Mouse (Mus musculus) forebrain, embryonic 12.5 days (tissue): Measurements from ENCODE around the gene Bfsp1. TPM values are rescaled to one million over a fixed set of nuclear protein-coding genes. Genes with fewer than 3 reads are reported as not detected.

Experiments used
- ATAC-seq: fragments of 200-750 bp; cut with Nextera tagmentation; 2 replicates; pipeline ENCODE4 v1.8.0; 2017; ENCODE audit warnings: moderate TSS enrichment; ENCODE audit not compliant: low FRiP score
- H3K27ac ChIP-seq: fragments of 300-500 bp; sonication (generic); 2 replicates; pipeline ENCODE4 v1.5.1; 2016; ENCODE audit warnings: mild to moderate bottlenecking
- H3K27me3 ChIP-seq: fragments of 300-500 bp; sonication (generic); 2 replicates; pipeline ENCODE4 v1.6.1; 2016; ENCODE audit warnings: mild to moderate bottlenecking
- H3K36me3 ChIP-seq: fragments of 300-500 bp; sonication (generic); replicated peaks from 2 replicates; pipeline ENCODE4 v1.6.1; 2016; ENCODE audit warnings: mild to moderate bottlenecking
- H3K4me1 ChIP-seq: fragments of 300-500 bp; sonication (generic); 2 replicates; pipeline ENCODE4 v1.6.1; 2016
- H3K4me2 ChIP-seq: fragments of 300-500 bp; sonication (generic); 2 replicates; pipeline ENCODE4 v1.6.1; 2016; ENCODE audit warnings: mild to moderate bottlenecking, moderate library complexity
- H3K4me3 ChIP-seq: fragments of 300-500 bp; sonication (generic); replicated peaks from 2 replicates; pipeline ENCODE4 v1.5.1; 2016; ENCODE audit warnings: mild to moderate bottlenecking
- H3K9ac ChIP-seq: fragments of 300-500 bp; sonication (generic); 2 replicates; pipeline ENCODE4 v1.6.1; 2016; ENCODE audit warnings: mild to moderate bottlenecking
- H3K9me3 ChIP-seq: fragments of 300-500 bp; sonication (generic); 2 replicates; pipeline ENCODE4 v1.6.1; 2016
- WGBS: fragments of 180-500 bp; shearing (Covaris S2); methylation state at CpG from one replicate; pipeline ENCODE4 v1.1.7; 2016; 5-methylcytosine and 5-hydroxymethylcytosine counted together
- polyA plus RNA-seq: library from polyadenylated mRNA; unstranded; fragments of >200 nt; fragmentation: Nextera tagmentation; extraction: Ambion mirVana; gene quantifications from 2 replicates; pipeline ENCODE4 v1.2.1, GENCODE M21; 2016

Gene Bfsp1
- polyA plus RNA-seq, 1 experiment from 2014 or later, result 1.1 TPM

DNA sequence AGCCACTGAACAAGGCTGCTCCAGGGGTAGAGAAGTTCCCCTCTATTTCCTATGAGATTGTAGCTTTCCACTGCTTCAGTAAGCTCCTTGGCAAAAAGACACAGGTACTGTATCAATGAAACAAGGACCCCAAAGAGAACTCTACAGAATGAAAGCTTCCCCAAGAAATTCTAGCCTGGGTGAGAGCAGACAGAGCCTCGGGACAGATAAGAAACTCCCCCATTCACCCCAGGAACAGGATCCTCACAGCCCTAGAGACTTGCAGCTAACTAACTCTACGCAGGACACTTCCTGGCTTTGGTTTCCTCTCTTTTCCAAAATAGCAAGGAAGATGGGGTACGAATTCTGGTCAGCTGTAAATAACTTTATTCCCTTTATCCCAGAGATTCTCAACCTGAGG is 15.7 kb downstream of the Bfsp1 start:
- Histone ChIP-seq H3K4me1 (no peaks in the 10 kb centered on the region), H3K4me3 (no peak overlapping the region), H3K4me2 (no peak overlapping the region), H3K27ac (no peak overlapping the region), H3K9me3 (no peaks in the 10 kb centered on the region), H3K36me3 (no peaks in the 10 kb centered on the region), H3K9ac (no peak overlapping the region), H3K27me3 (no peaks in the 10 kb centered on the region)
- ATAC-seq, result no peak
- 74% methylated on average over 3 of the region's 3 CpGs for WGBS

DNA sequence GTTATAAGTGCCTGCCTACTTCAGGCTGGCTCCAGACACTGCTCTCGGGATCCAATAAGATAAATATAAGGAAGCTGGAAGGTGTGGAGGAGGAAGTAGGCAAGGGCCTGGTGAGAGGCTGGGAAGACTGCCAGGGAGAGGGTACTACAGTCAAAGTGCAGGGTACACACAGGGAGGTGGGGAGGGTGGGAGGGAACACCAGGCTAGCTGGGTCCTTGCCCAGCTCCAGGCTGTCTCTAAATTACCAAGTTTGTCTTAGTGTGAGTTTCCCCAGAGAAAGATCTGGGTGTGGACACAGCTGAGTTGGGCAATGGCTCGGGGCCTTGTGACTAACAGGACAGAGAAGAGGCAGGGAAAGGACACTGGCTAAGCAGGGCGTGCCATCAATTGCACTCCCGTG is 16.2 kb downstream of the Bfsp1 start:
- no peak overlapping the region for H3K27ac ChIP-seq
- ATAC-seq, result no peak
- no peaks in the 10 kb centered on the region for H3K4me1 ChIP-seq
- H3K4me3 ChIP-seq, result no peak overlapping the region
- H3K27me3 ChIP-seq, result no peaks in the 10 kb centered on the region
- H3K9me3 ChIP-seq, result no peaks in the 10 kb centered on the region
- H3K4me2 ChIP-seq, result no peak overlapping the region
- H3K36me3 ChIP-seq, result no peaks in the 10 kb centered on the region
- H3K9ac ChIP-seq, result no peak overlapping the region
- WGBS, result 91% methylated on average over 4 of the region's 4 CpGs

DNA sequence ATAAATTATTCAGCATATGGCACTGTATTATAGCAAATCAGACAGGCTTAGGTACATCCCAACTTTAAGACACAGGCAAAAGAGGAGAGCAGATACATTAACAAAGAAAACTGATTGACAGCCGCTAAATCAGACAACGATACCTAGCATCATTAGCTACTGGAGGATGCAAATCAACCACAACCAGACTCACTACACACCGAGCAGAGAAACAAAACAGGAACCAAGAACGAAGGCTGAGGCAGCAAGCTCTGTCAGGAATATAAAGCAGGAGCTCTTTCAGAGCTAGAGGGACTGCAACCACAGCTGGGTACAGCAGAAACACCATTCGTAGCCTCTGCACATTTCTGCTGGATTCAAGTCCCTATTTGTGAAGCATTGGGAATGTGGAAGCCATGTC is 18.2 kb downstream of the Bfsp1 start:
- no peaks in the 10 kb centered on the region for H3K9me3 ChIP-seq
- ATAC-seq, result no peak
- WGBS, result 76% methylated on average over 5 of the region's 5 CpGs
- H3K27ac ChIP-seq, result no peak overlapping the region
- no peaks in the 10 kb centered on the region for H3K27me3 ChIP-seq
- no peaks in the 10 kb centered on the region for H3K36me3 ChIP-seq
- no peak overlapping the region for H3K4me3 ChIP-seq
- no peak overlapping the region for H3K9ac ChIP-seq
- H3K4me2 ChIP-seq, result no peak overlapping the region
- H3K4me1 ChIP-seq, result no peaks in the 10 kb centered on the region

DNA sequence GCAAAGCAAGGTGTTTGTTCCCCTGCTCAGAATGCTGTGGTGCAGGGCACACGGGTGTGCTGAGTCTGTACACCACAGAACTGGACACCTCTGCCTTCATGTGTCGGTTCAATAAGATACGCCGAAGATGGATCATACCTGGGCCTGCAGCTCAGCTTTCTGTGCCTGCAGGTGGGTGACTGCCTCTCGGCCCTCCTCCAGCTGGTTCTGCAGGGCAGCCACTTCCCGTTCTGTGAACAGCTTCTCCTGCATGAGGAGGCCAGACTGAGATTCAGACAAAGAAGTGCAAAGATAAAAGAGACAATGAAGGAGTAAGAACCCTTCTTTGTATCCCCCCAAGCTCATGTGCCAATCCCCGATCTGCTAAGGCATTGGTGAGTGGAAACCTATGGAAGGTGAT is 21.4 kb downstream of the Bfsp1 start:
- Histone ChIP-seq H3K9me3 (no peaks in the 10 kb centered on the region), H3K27me3 (no peaks in the 10 kb centered on the region), H3K27ac (no peak overlapping the region), H3K36me3 (no peaks in the 10 kb centered on the region), H3K4me2 (no peak overlapping the region), H3K4me3 (no peak overlapping the region), H3K4me1 (peaks cover 4% of the 10 kb centered on the region), H3K9ac (no peak overlapping the region)
- 74% methylated on average over 7 of the region's 7 CpGs for WGBS
- no peak for ATAC-seq

DNA sequence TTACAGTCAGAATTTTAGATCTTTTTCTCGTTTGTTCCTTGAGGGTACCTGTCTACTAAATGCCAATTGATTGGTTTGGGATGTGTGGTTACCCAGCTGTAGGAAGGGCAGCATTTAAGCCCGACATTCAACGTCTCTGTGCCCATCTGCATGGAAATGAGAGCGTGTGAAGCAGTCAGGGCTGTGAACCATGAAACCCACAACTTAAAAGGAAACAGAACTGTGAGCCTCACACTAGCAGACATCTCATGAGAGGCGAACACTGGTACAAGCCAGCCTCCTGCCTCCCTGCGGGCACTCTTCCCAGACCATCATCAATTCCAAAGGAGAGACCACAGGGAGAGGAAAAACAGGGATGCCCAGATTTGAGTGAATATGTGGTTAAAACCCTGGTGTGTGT is 22.1 kb downstream of the Bfsp1 start:
- no peak overlapping the region for H3K27ac ChIP-seq
- H3K9ac ChIP-seq, result no peak overlapping the region
- H3K4me1 ChIP-seq, result peaks cover 4% of the 10 kb centered on the region
- no peak overlapping the region for H3K4me2 ChIP-seq
- no peak overlapping the region for H3K4me3 ChIP-seq
- 85% methylated on average over 6 of the region's 6 CpGs for WGBS
- no peaks in the 10 kb centered on the region for H3K27me3 ChIP-seq
- ATAC-seq, result no peak
- H3K36me3 ChIP-seq, result no peaks in the 10 kb centered on the region
- no peaks in the 10 kb centered on the region for H3K9me3 ChIP-seq

DNA sequence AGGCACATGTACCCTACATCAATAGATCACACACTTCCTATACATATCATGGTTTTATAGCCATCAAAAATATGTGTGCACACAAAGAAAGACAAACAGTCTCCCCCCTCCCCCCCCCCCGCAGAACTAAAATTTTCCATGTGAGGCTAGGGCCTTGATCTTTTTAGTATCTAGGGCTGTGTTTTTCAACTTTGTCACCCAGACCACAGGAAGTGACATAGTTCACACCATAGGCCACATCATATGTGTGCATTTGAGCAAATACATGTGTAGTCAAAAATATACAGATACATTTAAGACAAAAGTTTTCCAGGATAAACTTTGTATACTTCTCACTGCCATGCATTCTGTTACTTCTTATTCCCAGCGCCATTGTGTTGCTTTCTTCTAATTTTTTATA is 23.5 kb downstream of the Bfsp1 start:
- Histone ChIP-seq H3K4me1 (peaks cover 4% of the 10 kb centered on the region), H3K9ac (no peak overlapping the region), H3K9me3 (no peaks in the 10 kb centered on the region), H3K4me3 (no peak overlapping the region), H3K36me3 (no peaks in the 10 kb centered on the region), H3K27ac (no peak overlapping the region), H3K27me3 (no peaks in the 10 kb centered on the region), H3K4me2 (no peak overlapping the region)
- no peak for ATAC-seq
- WGBS, result 88% methylated on average over 2 of the region's 2 CpGs

DNA sequence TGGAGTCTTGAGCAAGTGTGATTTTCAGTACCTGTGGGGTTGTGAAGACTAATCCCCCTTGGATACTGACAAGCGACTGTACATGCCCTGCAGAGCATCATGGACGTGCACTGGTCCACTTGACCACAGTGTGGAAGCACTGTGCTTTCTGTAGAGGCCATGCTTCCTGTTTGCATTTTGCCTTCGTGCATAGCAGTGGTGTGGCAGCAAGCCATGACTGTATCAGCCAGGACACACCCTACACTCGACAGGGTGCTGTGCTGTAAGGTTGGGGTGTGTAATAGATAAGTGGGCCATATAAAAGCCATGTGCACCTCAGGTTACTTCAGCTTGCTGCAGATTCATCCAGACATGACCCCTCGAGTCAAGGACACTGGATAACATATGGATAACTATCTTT is 24.3 kb downstream of the Bfsp1 start:
- H3K9ac ChIP-seq, result no peak overlapping the region
- H3K4me3 ChIP-seq, result no peak overlapping the region
- no peak overlapping the region for H3K4me2 ChIP-seq
- H3K36me3 ChIP-seq, result no peaks in the 10 kb centered on the region
- no peaks in the 10 kb centered on the region for H3K9me3 ChIP-seq
- WGBS, result 75% methylated on average over 5 of the region's 5 CpGs
- no peak for ATAC-seq
- H3K4me1 ChIP-seq, result peaks cover 4% of the 10 kb centered on the region
- H3K27ac ChIP-seq, result no peak overlapping the region
- no peaks in the 10 kb centered on the region for H3K27me3 ChIP-seq

DNA sequence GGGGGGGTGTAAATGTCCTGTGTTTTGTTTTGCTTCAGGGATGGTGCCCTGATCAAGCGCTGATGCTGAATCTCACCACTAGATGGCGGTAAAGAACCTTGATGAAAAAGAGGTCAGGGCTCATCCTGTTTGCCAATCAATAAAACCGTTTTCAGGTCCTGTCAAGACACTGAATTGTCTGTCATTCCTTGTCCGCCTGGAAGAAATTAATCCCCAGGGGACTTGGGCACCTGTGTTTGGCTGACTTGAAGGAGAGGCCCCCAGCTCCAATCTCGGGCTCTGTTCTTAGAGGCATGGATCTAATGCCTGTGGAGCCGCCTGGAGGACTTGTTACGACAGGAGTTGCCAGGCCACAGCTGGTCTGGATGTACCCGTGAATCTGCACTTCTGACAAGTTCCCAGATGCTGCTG is 25.7 kb downstream of the Bfsp1 start:
- Histone ChIP-seq H3K27ac (no peak overlapping the region), H3K9ac (no peak overlapping the region), H3K36me3 (no peaks in the 10 kb centered on the region), H3K4me3 (peak overlapping the region; percentile 23), H3K4me2 (peak overlapping the region; percentile 50), H3K27me3 (no peaks in the 10 kb centered on the region), H3K4me1 (peaks cover 4% of the 10 kb centered on the region), H3K9me3 (no peaks in the 10 kb centered on the region)
- peak; percentile 77 for ATAC-seq
- 1% methylated on average over 8 of the region's 8 CpGs for WGBS

DNA sequence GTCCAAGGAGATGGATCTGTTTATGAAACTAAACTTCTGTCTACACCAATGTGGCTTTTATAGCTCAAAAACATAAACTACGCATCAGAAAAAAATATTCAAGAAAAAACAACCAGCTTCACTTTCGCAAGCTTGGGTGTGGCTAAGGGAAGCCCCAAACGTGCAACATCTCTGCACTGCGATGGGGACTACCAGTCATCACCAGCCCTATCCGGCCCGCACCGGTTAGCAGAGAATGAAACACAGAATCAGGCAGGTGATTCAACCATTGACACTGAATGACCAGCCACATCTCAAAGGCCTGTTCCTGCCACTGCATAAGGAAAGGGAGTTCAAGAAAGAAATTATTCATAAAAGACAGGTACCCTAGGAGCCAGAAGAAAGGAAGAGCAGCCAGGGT is 27.2 kb downstream of the Bfsp1 start:
- WGBS, result 87% methylated on average over 7 of the region's 7 CpGs
- H3K4me3 ChIP-seq, result no peak overlapping the region
- no peak for ATAC-seq
- H3K27ac ChIP-seq, result no peak overlapping the region
- H3K27me3 ChIP-seq, result no peaks in the 10 kb centered on the region
- peaks cover 4% of the 10 kb centered on the region for H3K4me1 ChIP-seq
- H3K9ac ChIP-seq, result no peak overlapping the region
- no peak overlapping the region for H3K4me2 ChIP-seq
- H3K9me3 ChIP-seq, result no peaks in the 10 kb centered on the region
- H3K36me3 ChIP-seq, result no peaks in the 10 kb centered on the region

DNA sequence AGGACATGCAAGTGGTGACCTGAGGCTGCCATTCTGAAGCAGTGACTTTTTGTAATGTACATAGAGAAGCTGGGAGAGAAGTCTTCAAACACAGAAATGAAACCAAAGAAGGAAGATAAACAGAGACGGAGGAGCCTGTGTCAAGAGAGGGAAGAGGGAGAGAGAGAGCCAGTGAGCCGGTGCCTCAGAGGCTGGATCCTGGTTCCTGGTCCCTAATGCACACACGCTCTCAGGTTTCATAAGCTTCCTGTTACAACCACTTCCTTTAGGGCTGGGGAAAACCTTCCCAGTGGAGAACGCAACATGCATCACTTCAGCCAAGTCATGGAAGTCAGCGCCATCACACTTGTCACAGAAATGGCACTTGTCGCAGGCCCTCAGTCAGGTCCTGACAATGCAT is 28.9 kb downstream of the Bfsp1 start:
- WGBS, result 79% methylated on average over 6 of the region's 6 CpGs
- Histone ChIP-seq H3K9ac (no peak overlapping the region), H3K4me1 (peaks cover 4% of the 10 kb centered on the region), H3K9me3 (no peaks in the 10 kb centered on the region), H3K27me3 (no peaks in the 10 kb centered on the region), H3K36me3 (no peaks in the 10 kb centered on the region), H3K4me3 (no peak overlapping the region), H3K27ac (no peak overlapping the region), H3K4me2 (no peak overlapping the region)
- ATAC-seq, result no peak

DNA sequence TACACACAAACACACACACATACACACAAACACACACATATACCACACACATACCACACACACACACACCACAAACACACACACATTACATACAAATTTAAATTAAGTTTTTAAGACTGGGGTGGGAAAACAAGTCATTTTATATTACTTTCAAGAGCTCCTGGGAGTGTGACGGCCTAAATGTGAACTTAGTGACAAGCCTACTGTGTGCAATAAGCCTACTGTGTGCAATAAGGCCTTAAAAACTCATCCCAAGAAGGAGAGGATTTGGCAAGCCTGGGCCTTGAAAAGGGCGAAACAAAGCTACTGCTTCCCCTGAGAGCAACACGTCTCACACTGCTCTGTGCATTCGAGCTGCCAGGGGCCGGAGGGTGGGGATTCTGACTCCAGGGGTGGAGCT is 30.3 kb downstream of the Bfsp1 start:
- Histone ChIP-seq H3K9ac (no peak overlapping the region), H3K4me1 (peaks cover 4% of the 10 kb centered on the region), H3K36me3 (no peaks in the 10 kb centered on the region), H3K9me3 (no peaks in the 10 kb centered on the region), H3K27ac (no peak overlapping the region), H3K4me3 (no peak overlapping the region), H3K4me2 (no peak overlapping the region), H3K27me3 (no peaks in the 10 kb centered on the region)
- no peak for ATAC-seq
- 69% methylated on average over 5 of the region's 5 CpGs for WGBS

DNA sequence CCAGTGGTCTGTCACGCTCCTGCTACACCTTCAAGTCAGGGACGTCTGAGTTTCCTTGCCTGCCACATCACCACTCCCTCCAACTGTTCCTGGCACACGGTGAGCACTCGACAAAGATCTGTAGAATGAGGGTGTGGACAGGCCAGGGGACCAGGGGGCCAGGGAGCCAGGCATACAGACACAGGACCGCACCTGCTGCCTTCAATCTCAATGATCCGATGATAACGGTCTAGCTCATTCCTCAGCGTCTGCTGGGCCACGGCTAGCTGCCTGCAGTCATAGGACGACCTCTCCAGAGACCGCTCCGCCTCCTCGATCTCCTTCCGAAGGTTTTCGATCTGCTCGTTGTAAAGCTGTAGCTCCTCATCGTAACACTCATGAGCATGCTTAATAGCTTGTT is 31.3 kb downstream of the Bfsp1 start:
- Histone ChIP-seq H3K4me3 (no peak overlapping the region), H3K9ac (no peak overlapping the region), H3K4me1 (no peaks in the 10 kb centered on the region), H3K36me3 (no peaks in the 10 kb centered on the region), H3K9me3 (no peaks in the 10 kb centered on the region), H3K27ac (no peak overlapping the region), H3K4me2 (no peak overlapping the region), H3K27me3 (no peaks in the 10 kb centered on the region)
- no peak for ATAC-seq
- WGBS, result 80% methylated on average over 17 of the region's 17 CpGs

DNA sequence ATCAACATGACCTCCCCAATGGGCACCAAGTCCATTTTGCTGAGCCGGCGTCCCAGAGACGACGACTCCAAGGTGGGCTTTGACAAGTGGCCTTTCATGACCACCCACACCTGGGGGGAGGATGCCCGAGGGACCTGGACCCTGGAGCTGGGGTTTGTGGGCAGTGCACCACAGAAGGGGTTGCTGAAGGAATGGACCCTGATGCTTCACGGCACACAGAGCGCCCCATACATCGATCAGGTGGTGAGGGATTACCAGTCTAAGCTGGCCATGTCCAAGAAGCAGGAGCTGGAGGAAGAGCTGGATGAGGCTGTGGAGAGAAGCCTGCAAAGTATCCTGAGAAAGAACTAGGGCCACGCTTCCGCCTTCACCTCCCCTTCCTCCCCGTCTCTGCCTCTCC is 49.5 kb downstream of the Bfsp1 start:
- H3K9me3 ChIP-seq, result no peaks in the 10 kb centered on the region
- no peak overlapping the region for H3K9ac ChIP-seq
- WGBS, result 90% methylated on average over 11 of the region's 11 CpGs
- no peak overlapping the region for H3K27ac ChIP-seq
- H3K27me3 ChIP-seq, result no peaks in the 10 kb centered on the region
- H3K4me3 ChIP-seq, result no peak overlapping the region
- no peak for ATAC-seq
- H3K36me3 ChIP-seq, result no peaks in the 10 kb centered on the region
- H3K4me2 ChIP-seq, result no peak overlapping the region
- H3K4me1 ChIP-seq, result no peaks in the 10 kb centered on the region

DNA sequence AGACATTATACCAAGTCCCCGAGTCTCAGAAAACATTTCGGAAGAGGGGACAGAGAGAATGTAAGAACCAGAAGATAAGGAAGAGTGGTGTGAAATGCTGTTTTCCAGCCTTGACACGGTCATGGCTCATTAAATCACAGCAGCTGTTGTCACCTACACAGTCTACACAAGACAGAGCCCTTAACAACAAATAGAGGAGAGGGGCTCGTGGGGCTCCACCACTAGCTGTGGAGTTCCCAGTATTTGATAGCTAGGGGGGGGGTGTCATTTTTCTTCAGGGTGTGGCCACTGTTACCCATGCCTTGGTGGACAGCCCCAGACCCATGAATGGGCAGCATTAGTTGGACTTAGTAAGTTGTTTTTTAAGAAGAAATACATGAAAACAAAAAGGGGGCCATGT is 50.7 kb downstream of the Bfsp1 start:
- no peaks in the 10 kb centered on the region for H3K36me3 ChIP-seq
- no peaks in the 10 kb centered on the region for H3K4me1 ChIP-seq
- 78% methylated on average over 4 of the region's 4 CpGs for WGBS
- no peak overlapping the region for H3K9ac ChIP-seq
- no peak overlapping the region for H3K4me3 ChIP-seq
- H3K27me3 ChIP-seq, result no peaks in the 10 kb centered on the region
- no peaks in the 10 kb centered on the region for H3K9me3 ChIP-seq
- no peak for ATAC-seq
- H3K27ac ChIP-seq, result no peak overlapping the region
- no peak overlapping the region for H3K4me2 ChIP-seq
